Mouse (Mus musculus): ENCODE measurements around the gene Umodl1. TPM values are rescaled to one million over a fixed set of nuclear protein-coding genes. Genes with fewer than 3 reads are reported as not detected.
A peak's percentile ranks its signal among the peaks of the same experiment; 100 is the strongest.

Umodl1 gene
- not detected in 2 replicates for polyA plus RNA-seq (2016; fragmentation: Nextera tagmentation; extraction: Ambion mirVana)

DNA sequence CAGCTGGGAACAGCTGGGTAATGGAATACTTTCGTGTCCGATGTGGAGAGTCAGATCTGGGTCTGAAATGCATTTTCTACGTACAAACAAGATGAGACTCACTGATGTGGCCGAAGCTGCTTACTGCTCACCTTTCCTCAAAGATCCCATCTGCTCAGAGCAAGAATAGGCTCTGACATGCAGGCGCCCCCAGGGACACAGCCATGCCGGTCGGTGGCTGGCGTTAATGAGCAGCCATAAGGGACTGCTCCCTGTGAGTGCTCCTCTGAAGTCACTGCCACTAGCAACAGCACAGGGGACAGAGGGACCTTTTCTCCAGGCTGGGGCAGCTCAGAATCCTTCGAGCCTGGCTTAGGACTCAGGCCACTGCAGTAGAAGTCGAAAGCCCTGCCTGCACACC is at the start of gene Umodl1:
Gene Umodl1 (plus strand): TSS at position 301 of the 400 bp plus-strand sequence.
- no peak within 1 kb of the TSS for H3K4me3 ChIP-seq
- no peaks in the 10 kb centered on the region for H3K27me3 ChIP-seq (replicated peaks)
- no peak within 1 kb of the TSS for H3K9ac ChIP-seq
- no peak within 1 kb of the TSS for H3K27ac ChIP-seq
- H3K36me3 ChIP-seq = no peaks in the 10 kb centered on the region
- H3K9me3 ChIP-seq (replicated peaks) = no peaks in the 10 kb centered on the region
- no peak within 1 kb of the TSS for H3K4me2 ChIP-seq
- H3K4me1 ChIP-seq = no peaks in the 10 kb centered on the region
- no peak for ATAC-seq
- WGBS (ENCODE audit: insufficient replicate concordance) = 54% methylated on average over 10 of the region's 10 CpGs

DNA sequence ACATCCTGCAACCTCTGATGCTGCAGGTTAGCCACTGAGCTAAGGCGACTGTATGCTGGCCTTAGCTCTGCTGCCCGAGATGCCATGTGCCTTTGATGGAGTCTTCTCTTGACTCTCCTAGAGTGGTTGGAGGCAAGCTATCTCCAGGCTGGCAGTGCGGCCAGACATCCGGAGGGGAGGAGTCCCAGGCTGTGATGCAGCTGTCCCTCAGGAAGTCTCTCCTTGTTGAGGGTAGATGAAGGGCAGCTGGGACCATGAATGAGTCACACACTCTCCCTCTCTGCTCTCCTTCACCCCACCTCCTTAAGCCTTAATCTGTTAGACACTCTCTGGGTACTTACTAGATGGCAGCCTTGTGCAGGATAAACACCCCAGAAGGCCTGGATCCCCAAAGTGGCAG is 46.9 kb upstream of the Umodl1 start:
- WGBS (ENCODE audit: insufficient replicate concordance) = 18% methylated on average over 4 of the region's 4 CpGs
- peak; percentile 21; the same call in 1 of the 2 replicates for ATAC-seq
- Histone ChIP-seq H3K9me3 (replicated peaks) (no peaks in the 10 kb centered on the region), H3K4me3 (no peak overlapping the region), H3K27me3 (replicated peaks) (peaks cover 27% of the 10 kb centered on the region), H3K9ac (no peak overlapping the region), H3K27ac (no peak overlapping the region), H3K36me3 (no peaks in the 10 kb centered on the region), H3K4me2 (no peak overlapping the region), H3K4me1 (no peaks in the 10 kb centered on the region)

DNA sequence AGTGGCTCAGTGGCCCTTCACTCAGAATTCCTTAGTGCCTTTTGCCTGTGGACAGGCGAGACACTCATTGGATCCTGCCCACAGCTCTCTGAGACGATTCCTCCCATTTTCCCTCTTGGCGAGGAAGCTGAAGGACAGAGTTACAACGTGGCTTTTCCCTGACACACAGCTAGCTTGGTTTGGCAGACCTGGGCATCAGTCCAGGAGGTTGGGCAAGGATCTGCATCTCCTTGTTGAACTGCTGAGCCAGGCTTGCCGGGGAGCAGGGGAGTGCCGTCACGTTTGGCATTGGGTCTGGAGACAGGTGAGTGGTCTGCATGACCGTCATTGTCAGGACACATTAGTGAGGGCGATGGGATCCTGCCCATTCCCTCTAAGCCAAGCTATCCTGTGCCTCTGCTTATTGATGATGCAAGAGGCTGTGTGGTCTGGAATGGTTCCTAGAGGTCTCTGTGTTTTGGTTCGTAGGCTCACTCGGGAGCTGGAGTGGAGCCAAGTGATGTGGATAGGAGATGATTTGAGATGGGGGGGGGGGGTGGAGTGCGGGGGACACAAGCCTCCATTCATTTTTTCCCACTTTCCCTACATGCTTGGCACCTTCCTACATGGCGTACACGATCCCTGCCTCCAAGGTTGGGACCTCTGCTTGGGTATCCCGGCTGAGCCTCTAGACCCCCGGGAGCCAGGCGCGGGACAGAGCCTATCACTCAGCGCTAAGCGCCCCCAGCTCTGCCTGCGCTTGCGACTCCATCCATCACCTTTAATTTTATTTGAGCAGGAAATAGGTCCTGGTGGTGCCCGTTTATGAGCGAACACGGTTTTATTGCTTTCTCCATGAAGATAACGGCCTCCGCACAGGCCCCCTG is 43.3 kb upstream of the Umodl1 start:
- Histone ChIP-seq H3K27ac (no peak overlapping the region), H3K36me3 (no peaks in the 10 kb centered on the region), H3K4me3 (no peak overlapping the region), H3K9me3 (replicated peaks) (no peaks in the 10 kb centered on the region), H3K4me2 (no peak overlapping the region), H3K27me3 (replicated peaks) (peaks cover 5% of the 10 kb centered on the region; the same call in 1 of the 2 replicates), H3K4me1 (no peaks in the 10 kb centered on the region), H3K9ac (no peak overlapping the region)
- WGBS (ENCODE audit: insufficient replicate concordance) = 68% methylated on average over 27 of the region's 27 CpGs
- no peak for ATAC-seq

DNA sequence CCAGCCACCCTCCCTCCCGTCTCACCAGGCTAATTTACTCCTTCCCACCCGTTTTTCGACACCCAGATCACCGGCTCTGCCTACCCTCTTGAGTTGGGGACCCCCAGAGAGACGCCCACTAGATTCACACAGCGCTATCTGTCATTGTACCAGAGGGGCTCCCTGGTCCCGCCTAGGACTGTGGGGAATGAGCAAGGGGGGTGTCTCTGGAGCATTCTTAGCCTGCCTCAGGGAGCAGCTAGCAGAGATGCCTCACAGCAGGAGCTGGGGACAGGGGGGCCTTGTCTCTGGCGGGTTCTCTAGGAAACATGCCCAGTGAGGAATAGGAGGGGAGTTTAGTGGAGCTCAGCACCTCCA is 42.7 kb upstream of the Umodl1 start:
- Histone ChIP-seq H3K27ac (no peak overlapping the region), H3K9ac (no peak overlapping the region), H3K9me3 (replicated peaks) (no peaks in the 10 kb centered on the region), H3K36me3 (no peaks in the 10 kb centered on the region), H3K4me3 (no peak overlapping the region), H3K27me3 (replicated peaks) (peaks cover 5% of the 10 kb centered on the region; the same call in 1 of the 2 replicates), H3K4me2 (no peak overlapping the region), H3K4me1 (no peaks in the 10 kb centered on the region)
- WGBS (ENCODE audit: insufficient replicate concordance) = 48% methylated on average over 8 of the region's 8 CpGs
- no peak for ATAC-seq

DNA sequence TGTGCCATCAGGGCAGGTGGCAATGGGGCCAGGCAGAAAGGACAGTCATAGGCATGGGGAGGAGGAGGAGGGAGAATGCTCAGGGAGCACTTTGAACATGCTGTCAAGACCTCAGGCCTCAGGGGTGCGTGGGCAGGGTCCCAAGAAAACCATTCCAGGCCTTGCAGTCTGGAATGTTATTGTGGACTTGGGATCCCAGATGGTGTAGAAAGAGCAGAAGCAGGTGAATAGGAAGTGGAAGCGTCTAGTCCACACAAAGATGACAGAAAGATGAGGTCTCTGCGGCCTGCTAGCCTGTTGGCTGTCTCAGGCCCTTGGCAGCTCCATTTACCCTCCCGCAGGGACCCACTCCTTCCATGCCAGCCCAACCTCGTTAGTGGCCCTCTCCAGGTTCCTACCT is 41.9 kb upstream of the Umodl1 start:
- Histone ChIP-seq H3K27ac (no peak overlapping the region), H3K4me3 (no peak overlapping the region), H3K36me3 (no peaks in the 10 kb centered on the region), H3K4me1 (no peaks in the 10 kb centered on the region), H3K27me3 (replicated peaks) (peaks cover 5% of the 10 kb centered on the region; the same call in 1 of the 2 replicates), H3K9me3 (replicated peaks) (no peaks in the 10 kb centered on the region), H3K9ac (no peak overlapping the region), H3K4me2 (no peak overlapping the region)
- 63% methylated on average over 5 of the region's 5 CpGs for WGBS (ENCODE audit: insufficient replicate concordance)
- no peak for ATAC-seq

DNA sequence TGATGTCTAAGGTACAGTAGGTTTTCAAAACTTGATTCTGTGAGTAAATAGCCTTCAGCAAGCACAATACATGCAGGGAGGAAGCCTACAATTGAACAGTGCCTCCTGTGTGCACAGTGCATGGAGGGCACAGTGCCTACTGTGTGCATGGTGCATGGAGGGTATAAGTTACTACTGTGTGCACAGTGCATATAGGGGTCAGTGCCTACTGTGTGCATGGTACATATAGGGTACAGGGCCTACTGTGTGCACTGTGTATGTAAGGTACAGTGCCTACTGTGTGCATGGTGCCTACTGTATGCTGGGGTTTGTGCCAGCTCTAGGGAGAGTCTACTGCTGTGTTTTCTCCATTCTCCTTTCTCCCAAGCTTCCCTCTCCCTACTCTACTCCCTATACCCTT is 40.2 kb upstream of the Umodl1 start:
- no peak overlapping the region for H3K27ac ChIP-seq
- no peak overlapping the region for H3K4me2 ChIP-seq
- H3K4me1 ChIP-seq = no peaks in the 10 kb centered on the region
- H3K4me3 ChIP-seq = no peak overlapping the region
- no peaks in the 10 kb centered on the region for H3K36me3 ChIP-seq
- H3K9ac ChIP-seq = no peak overlapping the region
- ATAC-seq = no peak
- H3K9me3 ChIP-seq (replicated peaks) = no peaks in the 10 kb centered on the region
- H3K27me3 ChIP-seq (replicated peaks) = 0 out of 2 replicates have a peak, but pooled peaks cover 5% of the 10 kb centered on the region

DNA sequence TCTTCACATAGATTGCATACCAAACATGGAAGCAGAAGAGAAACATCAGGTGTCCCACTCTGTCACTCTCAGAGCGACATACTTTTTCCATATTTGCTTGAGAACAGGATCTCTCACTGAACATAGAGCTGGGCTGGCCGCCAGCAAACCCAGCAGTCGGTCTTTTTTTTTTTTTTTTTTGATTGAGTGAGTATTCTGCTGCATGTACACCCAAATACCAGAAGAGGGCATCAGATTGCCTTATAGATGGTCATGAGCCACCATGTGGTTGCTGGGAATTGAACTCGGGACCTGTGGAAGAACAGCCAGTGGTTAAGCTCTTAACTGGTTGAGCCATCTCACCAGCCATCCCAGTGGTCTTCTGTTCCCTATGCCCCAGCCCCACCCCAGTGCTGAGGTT is 30.9 kb upstream of the Umodl1 start:
- Histone ChIP-seq H3K27ac (no peak overlapping the region), H3K4me2 (no peak overlapping the region), H3K4me3 (no peak overlapping the region), H3K9me3 (replicated peaks) (no peaks in the 10 kb centered on the region), H3K9ac (no peak overlapping the region), H3K27me3 (replicated peaks) (no peaks in the 10 kb centered on the region; the same call in 1 of the 2 replicates), H3K4me1 (no peaks in the 10 kb centered on the region), H3K36me3 (no peaks in the 10 kb centered on the region)
- no peak for ATAC-seq
- 53% methylated on average over 4 of the region's 4 CpGs for WGBS (ENCODE audit: insufficient replicate concordance)

DNA sequence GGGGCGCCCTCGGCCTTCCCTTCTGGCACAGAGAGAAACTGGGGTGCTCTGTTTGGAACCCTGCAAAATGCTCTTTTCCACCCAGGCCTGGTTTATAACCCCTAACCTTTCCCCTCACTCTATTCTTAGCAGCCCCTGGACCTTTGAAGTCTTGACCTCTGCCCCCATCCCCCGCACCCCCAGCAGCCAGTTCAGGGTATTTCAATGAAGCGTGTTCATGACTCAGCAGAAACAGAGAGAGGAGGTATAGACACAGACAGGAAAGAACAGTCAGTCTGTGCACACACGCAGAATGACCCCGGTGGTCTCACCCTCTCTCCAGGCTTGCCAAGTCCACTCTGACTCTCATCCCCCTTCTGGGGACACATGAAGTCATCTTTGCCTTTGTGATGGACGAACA is 23.6 kb upstream of the Umodl1 start:
- Histone ChIP-seq H3K9me3 (replicated peaks) (no peaks in the 10 kb centered on the region), H3K4me3 (no peak overlapping the region), H3K4me2 (no peak overlapping the region), H3K27me3 (replicated peaks) (no peaks in the 10 kb centered on the region; the same call in 1 of the 2 replicates), H3K36me3 (no peaks in the 10 kb centered on the region), H3K9ac (no peak overlapping the region), H3K4me1 (0 out of 2 replicates have a peak, but pooled peaks cover 5% of the 10 kb centered on the region), H3K27ac (no peak overlapping the region)
- ATAC-seq = no peak
- 59% methylated on average over 7 of the region's 7 CpGs for WGBS (ENCODE audit: insufficient replicate concordance)

DNA sequence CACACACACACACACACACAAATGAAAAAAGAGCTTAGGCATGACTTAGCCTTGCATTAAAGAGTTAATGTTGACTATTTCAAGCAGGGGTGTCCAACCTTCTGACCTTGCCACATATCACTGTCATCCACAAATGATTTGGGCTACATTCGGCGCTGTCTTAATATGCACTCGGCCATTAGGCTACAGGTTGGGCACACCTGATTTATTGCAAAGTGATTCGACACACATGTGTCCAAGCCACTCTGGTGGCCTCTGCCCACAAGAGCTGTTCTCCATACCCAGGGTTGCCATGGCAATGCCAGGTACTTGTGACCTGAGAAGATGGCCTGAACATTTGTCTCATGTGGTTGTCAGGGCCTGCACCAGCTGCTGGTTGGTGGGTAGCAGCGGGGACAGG is 21.6 kb upstream of the Umodl1 start:
- ATAC-seq = no peak
- no peak overlapping the region for H3K4me2 ChIP-seq
- H3K9ac ChIP-seq = no peak overlapping the region
- H3K27ac ChIP-seq = no peak overlapping the region
- no peak overlapping the region for H3K4me3 ChIP-seq
- 75% methylated on average over 5 of the region's 5 CpGs for WGBS (ENCODE audit: insufficient replicate concordance)
- H3K27me3 ChIP-seq (replicated peaks) = no peaks in the 10 kb centered on the region
- no peaks in the 10 kb centered on the region for H3K36me3 ChIP-seq
- H3K4me1 ChIP-seq = 0 out of 2 replicates have a peak, but pooled peaks cover 5% of the 10 kb centered on the region
- no peaks in the 10 kb centered on the region for H3K9me3 ChIP-seq (replicated peaks)

DNA sequence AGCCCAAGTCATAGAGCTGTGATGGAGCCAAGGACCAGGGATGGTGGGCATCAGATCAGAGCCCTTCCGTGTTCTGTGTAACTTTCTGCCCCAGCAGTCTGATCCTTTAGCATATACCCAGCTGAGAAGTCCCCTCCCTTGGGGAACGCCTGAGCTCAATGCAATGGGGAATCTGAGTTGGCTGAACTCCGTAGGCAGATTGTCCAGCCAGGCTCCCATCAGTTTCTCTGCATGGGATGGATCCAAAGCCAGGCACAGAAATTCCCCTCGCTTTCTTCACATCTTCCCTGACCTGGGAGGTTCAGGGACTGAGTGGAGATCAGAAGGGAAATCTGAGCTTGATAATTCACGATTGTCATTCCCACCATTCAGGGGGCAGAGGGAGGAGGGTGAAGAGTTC is 19.1 kb upstream of the Umodl1 start:
- no peaks in the 10 kb centered on the region for H3K9me3 ChIP-seq (replicated peaks)

DNA sequence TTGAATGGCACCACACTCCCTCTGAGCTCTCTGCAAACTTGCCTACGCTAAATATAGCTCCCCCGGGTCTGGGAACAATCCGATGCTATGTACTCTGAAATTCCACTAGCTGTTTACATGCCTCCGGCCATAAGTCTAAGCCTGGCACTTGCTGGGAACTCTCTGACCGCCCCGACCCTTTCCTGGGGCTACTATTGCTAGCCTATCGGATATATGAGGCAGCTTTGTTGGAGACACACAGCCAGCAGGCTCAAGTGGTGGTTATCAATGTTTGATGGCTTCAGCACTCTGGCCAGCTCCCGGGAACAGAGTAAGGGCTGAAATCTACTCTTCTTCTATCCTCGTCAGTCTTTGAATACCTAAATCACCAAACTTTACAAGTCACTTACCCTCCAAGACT is 15.9 kb upstream of the Umodl1 start:
- Histone ChIP-seq H3K4me2 (no peak overlapping the region), H3K27me3 (replicated peaks) (no peaks in the 10 kb centered on the region), H3K9me3 (replicated peaks) (no peaks in the 10 kb centered on the region), H3K9ac (no peak overlapping the region), H3K4me1 (no peaks in the 10 kb centered on the region), H3K36me3 (no peaks in the 10 kb centered on the region), H3K27ac (no peak overlapping the region), H3K4me3 (no peak overlapping the region)
- whole genome bisulfite sequencing (ENCODE audit: insufficient replicate concordance) = 47% methylated on average over 9 of the region's 9 CpGs
- ATAC-seq = no peak

More for the DNA sequence above, 19.1 kb upstream of the Umodl1 start:
- no peak for ATAC-seq
- Histone ChIP-seq H3K4me2 (no peak overlapping the region), H3K4me3 (no peak overlapping the region), H3K9ac (no peak overlapping the region), H3K36me3 (no peaks in the 10 kb centered on the region), H3K27me3 (replicated peaks) (no peaks in the 10 kb centered on the region), H3K27ac (no peak overlapping the region), H3K4me1 (0 out of 2 replicates have a peak, but pooled peaks cover 5% of the 10 kb centered on the region)
- 55% methylated on average over 5 of the region's 5 CpGs for WGBS (ENCODE audit: insufficient replicate concordance)

DNA sequence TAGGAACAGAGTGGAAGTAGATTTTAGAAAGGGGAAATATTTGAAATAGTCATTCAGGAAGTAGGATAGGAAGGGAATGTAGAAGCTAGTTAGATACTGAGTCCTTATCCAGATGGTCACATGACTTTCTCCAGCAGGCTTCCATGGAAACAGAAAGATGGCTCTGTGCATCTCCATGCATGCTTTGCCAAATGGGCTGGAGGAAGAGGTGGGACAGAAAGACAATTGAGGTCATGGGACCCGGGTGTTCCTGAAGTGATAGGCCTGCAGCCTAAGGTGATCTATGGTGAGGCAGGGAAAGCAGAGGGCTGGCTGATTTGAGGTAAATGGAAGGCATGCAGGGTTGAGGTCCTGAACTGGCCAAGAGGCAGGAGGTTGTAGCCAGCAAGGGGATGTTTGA is 6.1 kb upstream of the Umodl1 start:
- peaks cover 7% of the 10 kb centered on the region; the same call in 1 of the 2 replicates for H3K27me3 ChIP-seq (replicated peaks)
- H3K4me1 ChIP-seq = no peaks in the 10 kb centered on the region
- no peak for ATAC-seq
- H3K27ac ChIP-seq = no peak overlapping the region
- H3K4me3 ChIP-seq = no peak overlapping the region
- no peaks in the 10 kb centered on the region for H3K9me3 ChIP-seq (replicated peaks)
- H3K36me3 ChIP-seq = no peaks in the 10 kb centered on the region
- 25% methylated on average over 1 of the region's 1 CpGs for WGBS (ENCODE audit: insufficient replicate concordance)
- H3K4me2 ChIP-seq = no peak overlapping the region
- no peak overlapping the region for H3K9ac ChIP-seq
